Mouse (Mus musculus) heart, adult 2 months (tissue): ENCODE measurements around the gene Slc25a54.

ENCODE experiments used
- EP300 ChIP-seq: fragments of 200-500 bp; IDR thresholded peaks from 2 replicates; pipeline ENCODE4 v1.6.1; 2011; ENCODE audit warnings: low read depth, low read length, control low read depth; ENCODE audit not compliant: insufficient read depth
- POLR2A ChIP-seq: fragments of 200-500 bp; IDR thresholded peaks from 2 replicates; pipeline ENCODE4 v1.6.1; 2011; ENCODE audit warnings: mild to moderate bottlenecking, low read depth, low read length, control low read depth; ENCODE audit not compliant: insufficient read depth

- TF ChIP-seq POLR2A (no peak), EP300 (no peak)
These were observed 32.5 kb upstream of the Slc25a54 start for GRCm38 (mm10) chr3:109047707-109048283.
